Mouse (Mus musculus) bone marrow macrophage, adult 2 months (primary cell): ENCODE measurements around the gene Rcor3.

ENCODE experiments used
- CTCF ChIP-seq: IDR thresholded peaks from 2 replicates; pipeline ENCODE4 v1.5.1; 2012; ENCODE audit warnings: low read depth, mild to moderate bottlenecking, low read length, moderate library complexity
- POLR2A ChIP-seq: IDR thresholded peaks from 2 replicates; pipeline ENCODE4 v1.6.1; 2012; ENCODE audit warnings: mild to moderate bottlenecking, low read depth, low read length, borderline replicate concordance

GRCm38 (mm10) chr1:192078406-192078805 is 59.5 kb downstream of the Rcor3 start:
- no peak for TF ChIP-seq CTCF
- TF ChIP-seq POLR2A, result no peak
